In genomic region chr1:121557861-121558260, GRCm38 (mm10) we compare ENCODE assay signal across 37 mouse cellular contexts. TPM values are rescaled to one million over a fixed set of nuclear protein-coding genes. Genes with fewer than 3 reads are reported as not detected.
DNase-seq lines count a peak whose midpoint lies in the region; ATAC-seq and TF ChIP-seq lines count a peak whose summit lies in the region.
"Had no signal": no experiment of that assay in that cellular context is flagged by ENCODE, and none has a peak within 500 bp of the region (broad histone marks: within the 10 kb centered on the region; RNA-seq: fewer than 3 reads in every experiment).

No protein-coding gene starts in this region.

- no peaks in the 10 kb centered on the region for H3K9me3 ChIP-seq in heart, embryonic 12.5 days (replicated peaks)
- H3K9me3 ChIP-seq in limb, embryonic 14.5 days (ENCODE audit: control insufficient read depth, low read length): no peaks in the 10 kb centered on the region
- H3K9me3 ChIP-seq in limb, embryonic 10.5 days (replicated peaks): no peaks in the 10 kb centered on the region
- H3K9me3 ChIP-seq: embryonic facial prominence, embryonic 10.5 days; embryonic facial prominence, embryonic 13.5 days; forebrain, embryonic 12.5 days; forebrain, embryonic 15.5 days; G1E; heart, embryonic 15.5 days; hindbrain, embryonic 10.5 days; hindbrain, embryonic 13.5 days had no signal

- WGBS in heart, embryonic 12.5 days: 91% methylated on average over 5 of the region's 5 CpGs
- WGBS in limb, embryonic 14.5 days: 94% methylated on average over 5 of the region's 5 CpGs
- 95% methylated on average over 5 of the region's 5 CpGs for WGBS in limb, embryonic 10.5 days

- intact Hi-C loops in left cerebral cortex, postnatal 14 days (cut with DNase I): no loop called here

- no peaks in the 10 kb centered on the region for H3K27me3 ChIP-seq in heart, embryonic 12.5 days (replicated peaks)
- no peaks in the 10 kb centered on the region for H3K27me3 ChIP-seq in limb, embryonic 14.5 days (ENCODE audit: control insufficient read depth, insufficient read depth, low read length)
- no peaks in the 10 kb centered on the region for H3K27me3 ChIP-seq in limb, embryonic 10.5 days (ENCODE audit: low read depth, poor library complexity, severe bottlenecking)
- H3K27me3 ChIP-seq: CH12.LX; embryonic facial prominence, embryonic 13.5 days; forebrain, embryonic 12.5 days; forebrain, embryonic 15.5 days; heart, embryonic 15.5 days; hindbrain, embryonic 13.5 days; Patski had no signal

- no peaks in the 10 kb centered on the region for H3K4me1 ChIP-seq in heart, embryonic 12.5 days (replicated peaks)
- H3K4me1 ChIP-seq in limb, embryonic 14.5 days (ENCODE audit: control insufficient read depth, insufficient read depth, low read length): no peaks in the 10 kb centered on the region
- H3K4me1 ChIP-seq in limb, embryonic 10.5 days: no peaks in the 10 kb centered on the region
- H3K4me1 ChIP-seq: embryonic facial prominence, embryonic 10.5 days; embryonic facial prominence, embryonic 13.5 days; forebrain, embryonic 12.5 days; forebrain, embryonic 15.5 days; heart, embryonic 15.5 days; hindbrain, embryonic 10.5 days; hindbrain, embryonic 13.5 days had no signal

- H3K4me2 ChIP-seq in heart, embryonic 12.5 days: no peak overlapping the region
- H3K4me2 ChIP-seq in limb, embryonic 14.5 days (replicated peaks; ENCODE audit: low read depth, low read length, severe bottlenecking): no peak overlapping the region
- H3K4me2 ChIP-seq: embryonic facial prominence, embryonic 13.5 days; forebrain, embryonic 12.5 days; forebrain, embryonic 15.5 days; heart, embryonic 11.5 days; heart, embryonic 15.5 days; hindbrain, embryonic 13.5 days had no signal

- H3K36me3 ChIP-seq in heart, embryonic 12.5 days: peaks cover 95% of the 10 kb centered on the region
- peaks cover 92% of the 10 kb centered on the region for H3K36me3 ChIP-seq in limb, embryonic 14.5 days (ENCODE audit: control insufficient read depth, insufficient read depth, low read length)
- peaks cover 97% of the 10 kb centered on the region for H3K36me3 ChIP-seq in limb, embryonic 10.5 days

- ATAC-seq in heart, embryonic 12.5 days (ENCODE audit: insufficient number of reproducible peaks, low FRiP score): no peak
- no peak for ATAC-seq in limb, embryonic 14.5 days (ENCODE audit: low FRiP score, low read depth)
- ATAC-seq: forebrain, embryonic 15.5 days; hindbrain, embryonic 16.5 days; Patski had no signal

- DNase-seq in heart, adult 11 months: peak; percentile 95
- DNase-seq in limb, embryonic 14.5 days (ENCODE audit: low spot score): peak; percentile 0
- no peak for DNase-seq in limb, embryonic 10.5 days (ENCODE audit: low spot score)
- peak; percentile 16 for DNase-seq in urinary bladder, postnatal 14 days (ENCODE audit: low spot score)
- no peak for DNase-seq in urinary bladder, postnatal 25 days (ENCODE audit: low spot score)
- DNase-seq in cerebellum, postnatal 10 days: no peak
- no peak for DNase-seq in left cerebral cortex, postnatal 14 days (ENCODE audit: low spot score in 2 of 2)
- DNase-seq: adrenal gland, postnatal 10 days; adrenal gland, postnatal 36 days; B cell, adult 2 months; cerebellum, adult 11 months; cerebellum, adult 2 months; cerebellum, adult 9-11 months; cerebellum, postnatal 36 days; embryo, embryonic 11 days; gastrocnemius, postnatal 10 days; gastrocnemius, postnatal 36 days; heart, postnatal 10 days; heart, postnatal 36 days had no signal

- H3K9ac ChIP-seq in heart, embryonic 12.5 days: no peak overlapping the region
- no peak overlapping the region for H3K9ac ChIP-seq in limb, embryonic 14.5 days (ENCODE audit: low read depth, low read length, severe bottlenecking)
- H3K9ac ChIP-seq: embryonic facial prominence, embryonic 13.5 days; forebrain, embryonic 12.5 days; forebrain, embryonic 15.5 days; heart, embryonic 15.5 days; hindbrain, embryonic 13.5 days had no signal

- no peak overlapping the region for H3K4me3 ChIP-seq in heart, embryonic 12.5 days
- no peak overlapping the region for H3K4me3 ChIP-seq in limb, embryonic 14.5 days (replicated peaks; ENCODE audit: low read length)
- no peak overlapping the region for H3K4me3 ChIP-seq in limb, embryonic 10.5 days
- H3K4me3 ChIP-seq: embryonic facial prominence, embryonic 10.5 days; embryonic facial prominence, embryonic 13.5 days; erythroblast, embryonic 14.5 days; forebrain, embryonic 12.5 days; forebrain, embryonic 15.5 days; heart, embryonic 15.5 days; hindbrain, embryonic 10.5 days; hindbrain, embryonic 13.5 days had no signal

- no peak overlapping the region for H3K27ac ChIP-seq in heart, embryonic 12.5 days (ENCODE audit: poor library complexity, severe bottlenecking)
- no peak overlapping the region for H3K27ac ChIP-seq in limb, embryonic 14.5 days (replicated peaks; ENCODE audit: low read depth, low read length)
- no peak overlapping the region for H3K27ac ChIP-seq in limb, embryonic 10.5 days
- H3K27ac ChIP-seq: embryonic facial prominence, embryonic 10.5 days; embryonic facial prominence, embryonic 13.5 days; forebrain, embryonic 12.5 days; forebrain, embryonic 15.5 days; heart, embryonic 15.5 days; hindbrain, embryonic 10.5 days; hindbrain, embryonic 13.5 days had no signal

- TF ChIP-seq POLR2A in limb, embryonic 14.5 days (IDR thresholded peaks at IDR 0.05; ENCODE audit: borderline replicate concordance, extremely low read depth, insufficient read depth, insufficient read length): no peak

RNA-seq across cellular contexts. Expression of gene Ddx18, which starts 9.9 kb away (rescaled TPM):
- 46.4 and 47.6 TPM in 2 replicates for polyA plus RNA-seq in heart, embryonic 12.5 days (2016; fragmentation: Nextera tagmentation; extraction: Ambion mirVana)
- polyA plus RNA-seq in limb, embryonic 14.5 days (2012; rRNA removed): 81.7 and 94.4 TPM in 2 replicates
- polyA plus RNA-seq in limb, embryonic 14.5 days (2014; fragmentation: Nextera tagmentation; extraction: Ambion mirVana): 66.6 and 75.3 TPM in 2 replicates
- polyA plus RNA-seq in limb, embryonic 10.5 days (2016; fragmentation: Nextera tagmentation; extraction: Ambion mirVana): 75.5 and 89.8 TPM in 2 replicates
- total RNA-seq in left cerebral cortex, postnatal 14 days (2021): 10 to 100 TPM; 23.4 to 23.5 TPM

RNA-seq across cellular contexts. Expression of gene Htr5b, which starts 29.6 kb away (rescaled TPM):
- 0.26 TPM in 1 of 2 replicates, not detected in the other for polyA plus RNA-seq in heart, embryonic 12.5 days (2016; fragmentation: Nextera tagmentation; extraction: Ambion mirVana)
- polyA plus RNA-seq in limb, embryonic 14.5 days (2012; rRNA removed): 0.44 and 0.50 TPM in 2 replicates
- 0.62 TPM in 2 replicates for polyA plus RNA-seq in limb, embryonic 14.5 days (2014; fragmentation: Nextera tagmentation; extraction: Ambion mirVana)
- polyA plus RNA-seq in limb, embryonic 10.5 days (2016; fragmentation: Nextera tagmentation; extraction: Ambion mirVana): 0.43 and 0.51 TPM in 2 replicates
- 1 to 10 TPM; 1.8 to 4.4 TPM for total RNA-seq in left cerebral cortex, postnatal 14 days (2021)
- total RNA-seq: adrenal gland, adult 18-20 months; adrenal gland, postnatal 10 days; adrenal gland, postnatal 36 days; CH12.LX; gastrocnemius, adult 18-20 months; gastrocnemius, postnatal 10 days; gastrocnemius, postnatal 36 days; granulocyte monocyte progenitor cell, adult 5-6 weeks; heart, adult 8-10 months; heart, postnatal 10 days; heart, postnatal 36 days had no signal
- polyA plus RNA-seq: erythroblast, embryonic 14.5 days; forebrain, embryonic 12.5 days; G1E; Patski had no signal

Comparison
In these comparisons a context has a peak if more than half of its experiments do, and no peak if none do; other contexts are left out.
1. DNase-seq: peak in heart, adult 11 months (single experiment), limb, embryonic 14.5 days (single experiment) and urinary bladder, postnatal 14 days (single experiment); none in limb, embryonic 10.5 days (single experiment), urinary bladder, postnatal 25 days (single experiment), cerebellum, postnatal 10 days (0 of 2) and left cerebral cortex, postnatal 14 days (0 of 2).